Mouse (Mus musculus) c-Kit-positive CD71-positive TER-119-positive erythroid progenitor cells, embryonic 14.5 days (primary cell): ENCODE data around the gene 2310050C09Rik.

Source experiments
- DNase-seq: peaks from one replicate; pipeline ENCODE4 v3.0.0-alpha.2; 2013; ENCODE audit warnings: low spot score

2310050C09Rik gene

DNA sequence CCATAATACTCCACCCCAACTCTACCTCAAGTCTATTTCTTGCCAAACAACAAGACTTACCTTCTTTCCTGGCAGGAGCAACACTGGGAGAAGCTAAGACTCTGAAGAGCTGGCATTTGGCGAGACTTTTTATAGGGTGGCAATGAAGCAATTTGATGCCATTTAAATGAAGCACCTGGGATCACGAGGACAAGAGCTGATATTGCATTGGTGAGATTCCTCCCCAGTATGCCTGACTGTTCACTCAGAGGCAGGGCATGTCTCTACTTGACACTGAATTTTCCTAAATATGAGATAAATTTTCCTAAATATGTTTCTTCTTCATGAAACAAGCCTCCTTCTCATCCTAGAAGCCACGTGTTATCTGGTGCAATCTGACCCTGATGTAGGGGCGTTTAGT, at the start of gene 2310050C09Rik:
2310050C09Rik (minus strand) TSS at position 101 of the 400 bp plus-strand sequence.
- no peak for DNase-seq

DNA sequence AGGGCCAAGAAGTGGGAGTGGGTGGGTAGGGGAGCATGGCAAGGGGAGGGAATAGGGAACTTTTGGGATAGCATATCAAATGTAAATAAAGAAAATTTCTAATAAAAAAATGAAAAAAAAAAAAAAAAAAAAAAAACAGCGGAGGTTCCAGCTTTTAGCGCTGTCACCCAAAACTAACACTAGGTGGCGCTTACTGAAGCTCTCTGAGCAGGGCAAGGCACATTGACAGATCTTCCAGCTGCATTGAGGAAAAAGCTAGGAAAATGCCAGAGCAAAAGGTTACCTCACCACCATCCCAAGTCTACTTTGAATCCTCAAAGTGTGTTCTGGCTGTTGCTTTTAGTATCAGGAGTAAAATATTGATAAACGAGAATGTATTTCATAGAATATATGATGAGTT, 37.6 kb upstream of the 2310050C09Rik start:
- DNase-seq = no peak

DNA sequence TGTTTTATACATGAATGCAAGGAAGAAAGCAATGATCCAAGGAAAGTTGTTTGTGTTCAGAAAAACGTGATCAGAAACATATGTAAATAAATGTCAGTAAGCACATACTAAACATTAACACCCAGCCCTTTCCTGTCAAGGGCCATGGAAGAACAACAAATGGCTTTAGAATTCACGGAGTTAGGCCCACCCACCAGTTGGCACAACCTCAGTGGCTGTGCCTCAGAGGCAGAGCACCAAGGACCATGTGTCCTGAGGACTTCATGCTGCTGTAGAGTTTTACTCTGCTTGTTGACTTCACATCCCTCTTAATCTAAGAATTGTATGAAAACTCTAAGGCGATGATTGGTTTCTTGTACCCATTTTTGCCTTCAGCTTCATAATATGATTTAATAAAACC, 35.2 kb upstream of the 2310050C09Rik start:
- no peak for DNase-seq

DNA sequence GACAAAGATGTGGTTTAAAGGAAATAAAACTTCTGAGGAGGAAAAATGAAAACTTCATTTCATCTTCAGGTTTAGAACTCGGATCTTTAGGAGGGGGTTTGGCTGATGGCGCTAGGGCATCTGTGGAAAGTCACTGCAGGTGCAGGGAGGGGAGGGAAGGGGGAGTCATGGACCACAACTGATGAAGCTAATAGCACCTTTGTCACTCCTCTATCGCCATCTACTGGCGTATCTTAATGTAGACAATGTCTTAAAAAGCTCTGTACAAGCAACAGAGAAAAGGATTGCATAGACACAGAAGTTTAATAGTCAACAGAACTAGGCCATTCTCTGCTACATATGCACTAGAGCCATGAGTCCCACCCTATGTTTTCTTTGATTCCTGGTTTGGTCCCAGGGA, 33.6 kb upstream of the 2310050C09Rik start:
- no peak for DNase-seq

DNA sequence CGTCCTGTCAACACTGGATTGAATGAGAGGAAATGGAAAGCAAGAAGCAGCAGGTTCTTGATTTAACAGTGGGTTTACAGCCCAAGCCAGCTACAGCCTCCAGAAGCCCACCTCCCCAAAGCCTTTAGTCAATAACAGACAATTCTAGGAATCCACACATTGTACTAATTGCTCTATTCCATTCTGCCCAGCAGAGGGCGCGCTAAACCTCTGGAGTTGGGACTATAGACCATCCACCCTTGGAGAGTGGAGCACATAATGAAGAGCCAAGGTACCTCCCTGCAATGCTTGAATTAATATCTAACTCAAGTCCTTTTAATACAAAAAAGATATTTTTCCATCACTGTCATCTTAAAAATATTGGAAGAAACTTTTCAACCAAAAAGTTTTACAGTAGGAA, 33.0 kb upstream of the 2310050C09Rik start:
- peak; percentile 11 for DNase-seq

DNA sequence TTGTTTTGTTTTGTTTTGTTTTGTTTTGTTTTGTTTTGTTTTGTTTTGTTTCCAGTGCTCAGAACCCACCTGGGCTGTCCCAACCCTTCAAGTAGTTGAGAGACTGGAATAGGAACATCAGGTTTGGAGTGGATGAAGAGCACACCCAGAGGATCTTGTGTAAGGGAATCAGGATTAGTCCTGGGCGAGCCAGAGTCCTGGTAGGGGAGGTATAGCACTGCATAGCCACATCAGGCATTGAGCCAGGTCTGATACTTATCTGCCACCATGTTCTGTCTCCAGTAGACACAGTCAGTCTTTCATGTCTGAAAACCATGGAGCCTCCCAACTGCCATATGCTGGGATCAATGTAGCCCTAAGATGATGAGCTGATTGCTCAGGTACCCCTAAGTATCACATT, 24.5 kb upstream of the 2310050C09Rik start:
- no peak for DNase-seq

DNA sequence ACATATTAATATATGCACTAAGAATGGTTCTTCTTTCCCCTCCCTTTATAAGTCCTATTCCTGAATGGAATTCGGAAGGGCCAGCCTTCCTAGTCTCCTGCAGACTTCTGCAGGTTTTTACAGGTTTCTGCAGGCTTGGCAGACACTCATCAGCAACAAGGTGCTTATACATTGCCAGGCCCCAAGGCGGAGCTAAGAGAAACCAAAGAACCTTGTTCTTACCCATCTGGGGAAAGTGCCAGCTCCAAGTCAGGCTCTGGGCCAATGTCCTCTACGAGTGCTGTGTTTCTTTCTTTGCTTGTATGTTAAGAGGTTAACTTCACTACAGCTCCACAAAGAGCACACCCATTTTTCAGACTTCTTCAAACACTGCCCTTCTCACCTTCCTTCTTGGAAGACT, 24.0 kb upstream of the 2310050C09Rik start:
- no peak for DNase-seq

DNA sequence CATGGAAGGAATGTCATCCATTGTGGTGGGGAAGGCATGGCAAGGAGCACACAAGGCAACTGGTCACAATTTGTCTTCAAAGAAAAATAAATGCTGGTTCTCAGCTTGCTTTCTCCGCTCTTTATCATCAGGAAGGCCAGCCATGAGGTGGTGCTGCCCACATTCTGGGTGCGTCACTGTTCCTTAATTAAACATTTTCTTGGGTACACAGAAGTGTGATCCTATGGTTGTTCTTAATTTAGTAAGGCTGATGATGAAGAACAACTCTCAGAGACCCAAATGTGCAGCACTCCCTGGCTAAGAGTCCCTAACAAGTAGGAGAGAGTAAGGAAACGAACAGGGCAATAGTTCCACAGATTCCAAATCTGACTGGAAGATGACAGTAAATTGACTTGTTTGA, 4.2 kb upstream of the 2310050C09Rik start:
- no peak for DNase-seq

DNA sequence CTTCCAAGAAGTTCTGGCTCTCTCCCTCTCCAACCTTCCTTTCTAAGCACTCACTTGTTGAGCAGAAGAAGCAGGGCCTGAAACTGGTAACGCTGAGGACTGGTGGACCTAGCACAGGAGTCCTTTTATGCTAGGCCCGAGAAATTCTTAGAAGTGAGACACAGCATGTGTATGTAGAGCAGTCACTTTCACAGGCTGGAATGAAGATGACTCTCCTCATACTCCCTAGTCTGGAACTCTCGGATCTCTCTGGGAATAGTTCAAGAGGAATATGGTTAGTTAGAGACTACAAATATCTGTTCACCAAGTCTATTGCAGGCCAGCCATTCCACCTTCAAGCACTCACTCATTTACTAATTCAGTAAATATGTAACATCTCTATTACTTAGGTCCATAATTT, 18.8 kb downstream of the 2310050C09Rik start, which contains the start of gene Lce1l:
Lce1l (minus strand) TSS at position 101 of the 400 bp plus-strand sequence.
- DNase-seq = no peak

DNA sequence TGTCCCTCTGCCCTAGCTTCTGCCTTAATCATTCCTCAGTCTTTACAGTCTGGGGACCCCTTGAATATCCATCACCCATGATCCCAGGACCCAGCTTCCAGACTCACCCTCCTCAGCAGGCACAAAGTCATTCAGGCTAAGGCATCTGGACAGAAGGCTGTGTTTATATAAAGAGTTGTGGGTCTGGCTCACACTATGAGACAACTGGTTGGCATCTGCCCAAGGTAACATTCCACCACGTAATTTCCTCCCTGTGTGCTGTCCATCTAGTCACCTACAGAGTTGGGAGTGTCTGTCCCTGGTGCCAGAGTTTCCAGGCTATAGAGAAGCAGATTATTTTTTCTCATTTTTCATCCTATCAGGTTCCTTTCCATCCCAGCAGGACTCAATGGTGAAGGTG, 42.9 kb downstream of the 2310050C09Rik start, which contains the start of gene Kprp:
Kprp (minus strand) TSS at position 140 of the 400 bp plus-strand sequence.
- DNase-seq = no peak

DNA sequence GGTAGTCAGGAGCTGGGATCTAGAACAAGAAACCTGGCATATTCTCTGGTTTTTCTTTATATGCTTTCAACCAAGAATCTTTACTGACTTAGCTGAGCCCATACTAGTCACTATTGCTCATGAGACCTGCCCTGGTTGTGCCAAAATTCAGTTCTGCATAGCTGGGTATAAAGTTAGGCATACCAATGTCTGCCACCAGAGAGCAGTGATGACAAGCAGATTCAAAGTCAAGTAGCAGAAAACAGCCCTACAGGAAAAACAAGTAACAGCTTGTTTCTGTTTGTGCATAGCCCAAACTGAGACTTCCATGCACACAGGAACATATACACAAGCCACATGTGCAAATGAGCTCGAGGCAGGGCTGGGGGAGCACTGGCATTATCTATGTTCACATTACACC, 44.2 kb downstream of the 2310050C09Rik start:
- DNase-seq = no peak
